Mouse (Mus musculus) liver, adult 2 months (tissue): Measurements from ENCODE around the gene Ralgapa1. TPM values are rescaled to one million over a fixed set of nuclear protein-coding genes. Genes with fewer than 3 reads are reported as not detected.
"Not testable (repeated sequence)": the region's sequence is repeated elsewhere in the genome, so short reads cannot be mapped to it uniquely, and the experiment has no call there.

Source experiments
- DNase-seq: peaks from one replicate; pipeline ENCODE4 v3.0.0-alpha.2; 2011; ENCODE audit warnings: low read depth, low spot score; ENCODE audit errors: extremely low read depth
- H3K27ac ChIP-seq: fragments of 200-500 bp; replicated peaks from 2 replicates; pipeline ENCODE4 v1.5.1; 2012; ENCODE audit warnings: low read depth, mild to moderate bottlenecking, control low read depth, inconsistent platforms, low read length; ENCODE audit not compliant: insufficient read depth
- H3K27me3 ChIP-seq: fragments of 200-500 bp; 2 replicates; pipeline ENCODE4 v1.6.1; 2012; ENCODE audit warnings: mild to moderate bottlenecking, moderate library complexity, low read length, inconsistent platforms; ENCODE audit not compliant: control insufficient read depth, insufficient read depth
- H3K36me3 ChIP-seq: fragments of 200-500 bp; 2 replicates; pipeline ENCODE4 v1.6.1; 2012; ENCODE audit warnings: low read length, inconsistent platforms; ENCODE audit not compliant: control insufficient read depth, insufficient read depth
- H3K4me1 ChIP-seq: fragments of 200-500 bp; 2 replicates; pipeline ENCODE4 v1.6.1; 2011; ENCODE audit warnings: low read length; ENCODE audit not compliant: control insufficient read depth, insufficient read depth
- H3K4me3 ChIP-seq: fragments of 200-500 bp; 2 replicates; pipeline ENCODE4 v1.5.1; 2011; ENCODE audit warnings: low read depth, mild to moderate bottlenecking, control low read depth, low read length, moderate library complexity; ENCODE audit not compliant: insufficient read depth
- H3K79me2 ChIP-seq: fragments of 200-500 bp; 2 replicates; pipeline ENCODE4 v1.6.1; 2012; ENCODE audit warnings: inconsistent platforms, mild to moderate bottlenecking, low read length, moderate library complexity; ENCODE audit not compliant: control insufficient read depth, insufficient read depth
- H3K9ac ChIP-seq: fragments of 200-500 bp; 2 replicates; pipeline ENCODE4 v1.6.1; 2012; ENCODE audit warnings: low read depth, mild to moderate bottlenecking, control low read depth, inconsistent platforms, low read length
- CTCF ChIP-seq: fragments of 200-500 bp; IDR thresholded peaks from 2 replicates; pipeline ENCODE4 v1.5.1; 2011; ENCODE audit warnings: low read depth, low read length, control low read depth
- POLR2A ChIP-seq: fragments of 200-500 bp; IDR thresholded peaks from 2 replicates; pipeline ENCODE4 v1.6.1; 2011; ENCODE audit warnings: low read length, control low read depth; ENCODE audit not compliant: insufficient read depth; ENCODE audit errors: extremely low read depth
- WGBS: fragments of 180-500 bp; shearing (Covaris S2); methylation state at CpG from one replicate; pipeline ENCODE4 v1.1.7; 2018; 5-methylcytosine and 5-hydroxymethylcytosine counted together
- polyA plus RNA-seq: library from polyadenylated mRNA; depleted of rRNA; stranded (reverse); fragments of >200 nt; gene quantifications from 2 replicates; pipeline ENCODE4 v1.2.3, GENCODE M21; 2012
- total RNA-seq: library from RNA; depleted of rRNA; stranded (reverse); fragments of >200 nt; gene quantifications from 2 replicates; pipeline ENCODE4 v1.2.3, GENCODE M21; 2014

The Ralgapa1 gene
- total and polyA plus RNA-seq, 2 experiments = 3.3 to 14.4 TPM

GRCm38 (mm10) chr12:55797103-55797502 lies 23.9 kb downstream of the Ralgapa1 start:
- Histone ChIP-seq H3K9ac (no peak overlapping the region), H3K27me3 (no peaks in the 10 kb centered on the region), H3K4me3 (no peak overlapping the region), H3K36me3 (no peaks in the 10 kb centered on the region; the same call in 1 of the 2 replicates), H3K79me2 (peaks cover 2% of the 10 kb centered on the region; the same call in 1 of the 2 replicates), H3K4me1 (no peaks in the 10 kb centered on the region), H3K27ac (no peak overlapping the region)
- DNase-seq = no peak
- 74% methylated on average over 3 of the region's 3 CpGs for WGBS
- no peak for TF ChIP-seq POLR2A
- no peak for TF ChIP-seq CTCF

GRCm38 (mm10) chr12:55794485-55794884 lies 26.5 kb downstream of the Ralgapa1 start:
- not testable (repeated sequence) for DNase-seq, H3K36me3 ChIP-seq, H3K4me3 ChIP-seq, H3K9ac ChIP-seq, H3K4me1 ChIP-seq, H3K27me3 ChIP-seq, H3K79me2 ChIP-seq, H3K27ac ChIP-seq
- WGBS = 83% methylated on average over 4 of the region's 4 CpGs

GRCm38 (mm10) chr12:55785252-55785651 lies 35.7 kb downstream of the Ralgapa1 start:
- no peak for DNase-seq
- TF ChIP-seq CTCF = no peak
- TF ChIP-seq POLR2A = no peak
- Histone ChIP-seq H3K4me3 (no peak overlapping the region), H3K36me3 (peaks cover 11% of the 10 kb centered on the region), H3K9ac (no peak overlapping the region), H3K27ac (no peak overlapping the region), H3K79me2 (no peaks in the 10 kb centered on the region), H3K4me1 (no peaks in the 10 kb centered on the region), H3K27me3 (no peaks in the 10 kb centered on the region)
- WGBS = 72% methylated on average over 2 of the region's 2 CpGs

DNA sequence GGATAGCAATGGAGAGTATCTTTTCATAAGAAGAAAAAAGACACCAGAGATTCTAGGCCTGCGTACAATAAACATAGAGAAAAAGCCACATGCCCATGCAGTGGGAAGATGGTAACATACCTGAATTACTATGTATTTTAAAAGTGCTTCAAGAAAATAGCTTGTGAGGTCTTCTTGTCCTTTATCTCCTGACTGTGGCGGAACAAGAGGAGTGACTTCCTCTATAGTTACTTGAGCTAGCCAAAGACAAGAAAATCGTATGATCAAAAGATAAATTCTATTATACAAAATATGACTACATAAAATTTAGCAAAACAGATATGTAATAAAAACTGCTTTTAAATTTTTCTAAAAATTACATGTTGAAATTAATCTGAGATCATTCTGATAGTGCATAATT lies 38.3 kb downstream of the Ralgapa1 start:
- Histone ChIP-seq H3K4me1 (no peaks in the 10 kb centered on the region), H3K79me2 (no peaks in the 10 kb centered on the region), H3K36me3 (peaks cover 11% of the 10 kb centered on the region), H3K4me3 (no peak overlapping the region), H3K27me3 (no peaks in the 10 kb centered on the region), H3K9ac (no peak overlapping the region), H3K27ac (no peak overlapping the region)
- TF ChIP-seq POLR2A (no peak), CTCF (no peak)
- WGBS = 88% methylated on average over 3 of the region's 3 CpGs
- DNase-seq = no peak

- Histone ChIP-seq H3K27me3 (no peaks in the 10 kb centered on the region), H3K36me3 (peaks cover 12% of the 10 kb centered on the region), H3K4me1 (no peaks in the 10 kb centered on the region), H3K79me2 (no peaks in the 10 kb centered on the region), H3K4me3 (no peak overlapping the region), H3K9ac (no peak overlapping the region), H3K27ac (no peak overlapping the region)
- peak; percentile 13 for DNase-seq
- WGBS = 79% methylated on average over 2 of the region's 2 CpGs
- TF ChIP-seq CTCF (peak; percentile 68), POLR2A (no peak)
These were observed 42.7 kb downstream of the Ralgapa1 start for GRCm38 (mm10) chr12:55778301-55778700.

GRCm38 (mm10) chr12:55777356-55777755 lies 43.6 kb downstream of the Ralgapa1 start:
- H3K79me2 ChIP-seq = no peaks in the 10 kb centered on the region
- no peak overlapping the region for H3K27ac ChIP-seq
- no peak for DNase-seq
- H3K9ac ChIP-seq = no peak overlapping the region
- no peak overlapping the region for H3K4me3 ChIP-seq
- no peak for TF ChIP-seq CTCF
- no peak for TF ChIP-seq POLR2A
- H3K36me3 ChIP-seq = peaks cover 12% of the 10 kb centered on the region
- no peaks in the 10 kb centered on the region for H3K27me3 ChIP-seq
- no peaks in the 10 kb centered on the region for H3K4me1 ChIP-seq
